Mouse (Mus musculus) telencephalon, adult 2 months (tissue): ENCODE measurements around the gene Khdc1a.

Source experiments
- DNase-seq: peaks from one replicate; pipeline ENCODE4 v3.0.0-alpha.2; 2011; ENCODE audit warnings: low read depth, low spot score

The Khdc1a gene

GRCm38 (mm10) chr1:21391138-21391671 lies 41.8 kb downstream of the Khdc1a start:
- no peak for DNase-seq
